Mouse (Mus musculus): ENCODE data around the gene Nr1h4.

- TF ChIP-seq CTCF (IDR thresholded peaks at IDR 0.05; ENCODE audit: extremely low read depth, insufficient read depth, low read length), result no peak
- no peak for TF ChIP-seq POLR2A (IDR thresholded peaks at IDR 0.05; ENCODE audit: extremely low read depth, insufficient read depth, low read length)
Measured at GRCm38 (mm10) chr10:89423164-89423778, 110.1 kb downstream of the Nr1h4 start.

Measured in cortical plate, adult 2 months (tissue).